Mouse (Mus musculus) CH12.LX (cell line): ENCODE data around the gene Trim9.

Experiments used
- ELF1 ChIP-seq: IDR thresholded peaks from 2 replicates; pipeline ENCODE4 v1.6.1; 2014; ENCODE audit warnings: low read depth, mild to moderate bottlenecking, inconsistent platforms, low read length, improper control_type of control experiment
- HCFC1 ChIP-seq: IDR thresholded peaks from 2 replicates; pipeline ENCODE4 v1.6.1; 2012; ENCODE audit warnings: low read depth, mild to moderate bottlenecking, inconsistent platforms, low read length, improper control_type of control experiment
- RAD21 ChIP-seq: IDR thresholded peaks from 2 replicates; pipeline ENCODE4 v1.6.1; 2011; ENCODE audit warnings: low read depth, mild to moderate bottlenecking, low read length, improper control_type of control experiment, moderate library complexity
- SIN3A ChIP-seq: IDR thresholded peaks from 2 replicates; pipeline ENCODE4 v1.6.1; 2012; ENCODE audit warnings: low read length, improper control_type of control experiment, inconsistent platforms
- UBTF ChIP-seq: IDR thresholded peaks from 2 replicates; pipeline ENCODE4 v1.6.1; 2012; ENCODE audit warnings: low read depth, mild to moderate bottlenecking, inconsistent platforms, low read length, improper control_type of control experiment, moderate library complexity
- USF2 ChIP-seq: conservative IDR thresholded peaks from 2 replicates; pipeline ENCODE4 v1.6.1; 2011; ENCODE audit warnings: low read depth, low read length, improper control_type of control experiment
- ZKSCAN1 ChIP-seq: IDR thresholded peaks from 2 replicates; pipeline ENCODE4 v1.6.1; 2012; ENCODE audit warnings: low read depth, inconsistent platforms, low read length, improper control_type of control experiment, borderline replicate concordance
- ZMIZ1 ChIP-seq: IDR thresholded peaks from 2 replicates; pipeline ENCODE4 v1.6.1; 2012; ENCODE audit warnings: low read depth, mild to moderate bottlenecking, inconsistent platforms, low read length, improper control_type of control experiment

- TF ChIP-seq SIN3A (no peak), USF2 (no peak), RAD21 (no peak), UBTF (no peak), HCFC1 (no peak), ZMIZ1 (no peak), ELF1 (no peak), ZKSCAN1 (no peak)
These were observed 1.0 kb downstream of the Trim9 start for GRCm38 (mm10) chr12:70346139-70347026.
